Mouse (Mus musculus) stomach, postnatal 0 days (tissue): ENCODE data around the gene Eng.

Experiments
- CTCF ChIP-seq: IDR thresholded peaks from 2 replicates; pipeline ENCODE4 v1.5.1; 2016; ENCODE audit warnings: antibody characterized with exemption, low read depth, mild to moderate bottlenecking, moderate library complexity
- EP300 ChIP-seq: optimal IDR thresholded peaks from 2 replicates; pipeline ENCODE3; 2016; ENCODE audit warnings: antibody characterized with exemption

DNA sequence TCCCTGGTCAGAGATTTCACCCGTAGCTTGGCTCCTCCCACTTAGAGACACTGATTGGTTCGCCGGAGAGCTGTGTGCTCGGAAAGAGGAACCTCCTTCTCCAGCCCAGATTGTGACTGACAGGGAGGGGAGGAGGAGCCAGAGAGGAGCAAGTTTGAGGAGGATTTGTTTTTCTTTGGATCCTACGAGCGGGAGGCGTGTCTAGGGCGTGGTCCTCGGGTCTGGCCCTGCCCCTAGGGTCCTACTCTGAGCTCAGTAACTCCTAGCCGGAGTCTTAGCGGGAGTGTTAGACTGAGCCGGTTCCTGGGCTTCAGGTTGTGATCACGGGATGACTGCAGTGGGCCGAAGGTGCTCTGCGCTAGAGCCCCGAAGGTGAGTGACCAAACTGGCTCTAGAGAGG, 81.0 kb downstream of the Eng start:
- TF ChIP-seq CTCF (no peak), EP300 (no peak)
